Mouse (Mus musculus) limb, embryonic 15.5 days (tissue): ENCODE measurements at regions not wholly inside any gene's neighbourhood (a gene's known extent, or its start where the extent isn't known, plus 50 kb on each side); places are given as distances from the start of the nearest gene placed in this dataset.

ENCODE experiments used
- ATAC-seq: fragments of 200-750 bp; cut with Nextera tagmentation; 2 replicates; pipeline ENCODE4 v1.8.0; 2017; ENCODE audit warnings: low read depth, moderate TSS enrichment; ENCODE audit not compliant: insufficient number of reproducible peaks, low FRiP score, low TSS enrichment
- H3K27ac ChIP-seq: fragments of 300-500 bp; sonication (generic); 2 replicates; pipeline ENCODE4 v1.5.1; 2015; ENCODE audit warnings: moderate library complexity, mild to moderate bottlenecking, inconsistent platforms
- H3K27me3 ChIP-seq: fragments of 300-500 bp; sonication (generic); 2 replicates; pipeline ENCODE4 v1.6.1; 2015; ENCODE audit warnings: inconsistent platforms
- H3K36me3 ChIP-seq: fragments of 300-500 bp; sonication (generic); 2 replicates; pipeline ENCODE4 v1.6.1; 2015; ENCODE audit warnings: inconsistent platforms
- H3K4me1 ChIP-seq: fragments of 300-500 bp; sonication (generic); 2 replicates; pipeline ENCODE4 v1.6.1; 2015; ENCODE audit warnings: inconsistent platforms
- H3K4me2 ChIP-seq: fragments of 300-500 bp; sonication (generic); 2 replicates; pipeline ENCODE4 v1.6.1; 2015; ENCODE audit warnings: mild to moderate bottlenecking, inconsistent platforms
- H3K4me3 ChIP-seq: fragments of 300-500 bp; sonication (generic); 2 replicates; pipeline ENCODE4 v1.5.1; 2015; ENCODE audit warnings: mild to moderate bottlenecking, inconsistent platforms
- H3K9ac ChIP-seq: fragments of 300-500 bp; sonication (generic); 2 replicates; pipeline ENCODE4 v1.6.1; 2015; ENCODE audit warnings: inconsistent platforms
- H3K9me3 ChIP-seq: fragments of 300-500 bp; sonication (generic); 2 replicates; pipeline ENCODE4 v1.6.1; 2016; ENCODE audit warnings: inconsistent platforms
- WGBS: fragments of 180-500 bp; shearing (Covaris S2); methylation state at CpG from one replicate; pipeline ENCODE4 v1.1.7; 2015; 5-methylcytosine and 5-hydroxymethylcytosine counted together

DNA sequence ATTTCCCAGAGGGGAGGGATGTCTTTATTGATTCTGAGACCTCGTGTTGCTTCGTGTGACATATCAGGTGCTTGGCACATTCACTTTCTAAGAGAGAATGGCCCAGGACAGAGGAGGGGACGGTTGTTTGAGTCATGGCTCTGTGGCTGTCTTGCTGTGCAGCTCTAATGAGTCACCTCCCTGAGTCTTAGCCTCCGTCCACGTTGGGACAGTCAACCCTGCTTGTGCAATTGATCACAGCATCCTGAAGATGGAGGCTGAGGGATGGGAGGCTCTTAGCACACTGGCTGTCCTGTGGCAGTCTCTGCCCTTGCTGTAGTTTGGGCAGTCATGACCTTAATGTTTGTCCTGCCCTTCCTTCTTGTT, 73.7 kb upstream of the 2410004P03Rik start:
- no peak overlapping the region for H3K9ac ChIP-seq
- H3K4me3 ChIP-seq: no peak overlapping the region
- WGBS: 73% methylated on average over 5 of the region's 5 CpGs

GRCm38 (mm10) chr12:17084499-17085208, 73.1 kb upstream of the 2410004P03Rik start:
- H3K9ac ChIP-seq: no peak overlapping the region
- 69% methylated on average over 9 of the region's 9 CpGs for WGBS
- no peaks in the 10 kb centered on the region for H3K36me3 ChIP-seq

More for the DNA sequence above, 73.7 kb upstream of the 2410004P03Rik start:
- Histone ChIP-seq H3K27me3 (no peaks in the 10 kb centered on the region), H3K27ac (no peak overlapping the region), H3K9me3 (no peaks in the 10 kb centered on the region), H3K4me2 (no peak overlapping the region), H3K36me3 (no peaks in the 10 kb centered on the region), H3K4me1 (0 out of 2 replicates have a peak, but pooled peaks cover 6% of the 10 kb centered on the region)
- no peak for ATAC-seq

DNA sequence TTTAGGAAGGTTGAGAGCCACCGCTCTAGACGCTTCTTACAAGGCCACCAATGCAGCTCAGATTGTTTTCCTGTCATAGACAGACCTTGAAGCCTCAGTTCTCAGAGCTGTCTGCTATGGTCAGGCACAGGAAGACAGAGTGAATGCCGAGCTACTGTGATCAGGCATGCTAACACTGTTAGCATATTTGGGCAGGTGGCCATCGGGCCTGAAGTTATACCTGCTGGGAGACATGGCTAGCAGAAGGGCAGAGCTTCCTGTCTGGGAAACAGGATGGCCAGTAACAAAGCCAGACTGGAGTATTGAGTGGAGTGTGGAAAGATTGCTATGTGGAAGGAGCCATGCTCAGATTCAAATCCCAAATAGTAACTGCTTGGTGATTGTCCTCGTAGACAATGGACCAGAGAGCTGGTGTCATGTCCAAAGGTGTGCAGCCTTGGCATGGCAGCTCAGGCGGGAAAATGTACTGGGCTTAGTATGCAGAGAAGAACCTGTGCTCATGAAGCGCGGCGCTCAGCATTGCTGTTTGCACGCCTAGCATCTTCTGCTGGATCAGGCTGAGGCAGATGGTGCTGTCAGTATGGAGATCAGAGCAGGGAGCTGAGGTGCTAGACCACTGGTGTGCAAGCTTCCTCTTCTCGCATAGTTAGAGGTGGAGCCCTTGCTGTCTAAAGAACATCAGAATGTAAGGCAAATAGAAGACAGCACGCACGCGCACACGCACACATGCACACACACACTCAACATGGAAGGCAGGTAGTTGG, 60.3 kb upstream of the 2410004P03Rik start:
- Histone ChIP-seq H3K9ac (no peak overlapping the region), H3K27ac (no peak overlapping the region), H3K4me3 (no peak overlapping the region), H3K27me3 (no peaks in the 10 kb centered on the region), H3K4me2 (no peak overlapping the region), H3K4me1 (no peaks in the 10 kb centered on the region), H3K9me3 (no peaks in the 10 kb centered on the region), H3K36me3 (no peaks in the 10 kb centered on the region)
- 91% methylated on average over 15 of the region's 15 CpGs for WGBS
- no peak for ATAC-seq

More at GRCm38 (mm10) chr12:17084499-17085208, 73.1 kb upstream of the 2410004P03Rik start:
- H3K27ac ChIP-seq: no peak overlapping the region
- ATAC-seq: no peak
- H3K9me3 ChIP-seq: no peaks in the 10 kb centered on the region
- H3K4me1 ChIP-seq: 0 out of 2 replicates have a peak, but pooled peaks cover under 1% of the 10 kb centered on the region
- no peak overlapping the region for H3K4me3 ChIP-seq
- no peaks in the 10 kb centered on the region for H3K27me3 ChIP-seq
- no peak overlapping the region for H3K4me2 ChIP-seq

- Histone ChIP-seq H3K4me1 (no peaks in the 10 kb centered on the region), H3K9ac (no peak overlapping the region), H3K9me3 (no peaks in the 10 kb centered on the region), H3K27ac (no peak overlapping the region), H3K4me2 (no peak overlapping the region), H3K4me3 (no peak overlapping the region), H3K27me3 (no peaks in the 10 kb centered on the region), H3K36me3 (no peaks in the 10 kb centered on the region)
- WGBS: 52% methylated on average over 9 of the region's 9 CpGs
- ATAC-seq: no peak
These were observed 58.3 kb upstream of the 2410004P03Rik start for GRCm38 (mm10) chr12:17069808-17070207.

DNA sequence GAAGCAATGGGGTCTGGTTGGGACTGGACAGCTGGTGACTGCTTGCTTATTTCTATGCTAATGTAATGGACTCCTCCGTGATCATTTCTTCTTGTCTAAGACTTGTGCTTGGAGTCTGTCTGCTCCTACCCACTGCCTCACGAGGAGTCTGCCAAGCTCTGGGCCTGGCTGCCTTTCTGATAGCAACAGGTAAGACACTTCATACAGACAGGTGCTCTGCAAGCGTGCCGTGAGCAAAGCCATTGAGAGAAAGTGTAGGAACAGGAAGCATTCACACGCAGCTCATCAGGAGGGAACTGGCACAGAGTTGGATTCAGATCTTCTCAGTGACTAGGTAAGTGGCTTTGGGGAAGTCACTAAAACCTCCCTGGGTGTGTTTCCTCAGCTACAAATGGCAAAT, 57.6 kb upstream of the 2410004P03Rik start:
- ATAC-seq: no peak
- Histone ChIP-seq H3K9me3 (no peaks in the 10 kb centered on the region), H3K27ac (no peak overlapping the region), H3K4me1 (no peaks in the 10 kb centered on the region), H3K9ac (no peak overlapping the region), H3K36me3 (no peaks in the 10 kb centered on the region), H3K4me3 (no peak overlapping the region), H3K27me3 (no peaks in the 10 kb centered on the region), H3K4me2 (no peak overlapping the region)
- 83% methylated on average over 5 of the region's 5 CpGs for WGBS

GRCm38 (mm10) chr12:17063920-17064319, 52.4 kb upstream of the 2410004P03Rik start:
- H3K9me3 ChIP-seq: no peaks in the 10 kb centered on the region
- H3K27me3 ChIP-seq: 0 out of 2 replicates have a peak, but pooled peaks cover 5% of the 10 kb centered on the region
- peaks cover 13% of the 10 kb centered on the region for H3K4me1 ChIP-seq
- H3K4me3 ChIP-seq: no peak overlapping the region
- H3K4me2 ChIP-seq: no peak overlapping the region
- WGBS: 55% methylated on average over 5 of the region's 5 CpGs
- H3K36me3 ChIP-seq: no peaks in the 10 kb centered on the region
- no peak for ATAC-seq
- H3K9ac ChIP-seq: no peak overlapping the region
- no peak overlapping the region for H3K27ac ChIP-seq
